Mouse (Mus musculus) adrenal gland, adult 2 months (tissue): ENCODE results near the gene Gm49373. TPM values are rescaled to one million over a fixed set of nuclear protein-coding genes. Genes with fewer than 3 reads are reported as not detected.
A peak's percentile ranks its signal among the peaks of the same experiment; 100 is the strongest.

Experiments
- DNase-seq: peaks from one replicate; pipeline ENCODE4 v3.0.0; 2021
- microRNA-seq, 2 experiments: library from miRNA; unstranded; fragments of <30 nt; microRNA quantifications; one replicate each; pipeline ENCODE4 v1.2.0; 2021
- polyA plus RNA-seq: library from polyadenylated mRNA; depleted of rRNA; stranded (reverse); fragments of >200 nt; gene quantifications from 2 replicates; pipeline ENCODE4 v1.2.3, GENCODE M21; 2012; rRNA removed
- total RNA-seq, 2 experiments: library from RNA; stranded (reverse); gene quantifications; 2 replicates each; pipeline ENCODE4 v1.2.3; 2021

Gm49373 gene
- total and polyA plus RNA-seq, 3 experiments, result 0.19 to 0.43 (median 0.24) TPM

GRCm38 (mm10) chr9:21027774-21028290 lies 45.1 kb downstream of the Gm49373 start:
- DNase-seq, result no peak

- DNase-seq, result no peak
Measured at GRCm38 (mm10) chr9:21026849-21027248, 46.0 kb downstream of the Gm49373 start.

GRCm38 (mm10) chr9:21025258-21025810 lies 47.6 kb downstream of the Gm49373 start:
- no peak for DNase-seq

GRCm38 (mm10) chr9:21022726-21023125 lies 50.2 kb downstream of the Gm49373 start:
- no peak for DNase-seq

GRCm38 (mm10) chr9:21022288-21022687 lies 50.6 kb downstream of the Gm49373 start:
- DNase-seq, result no peak

GRCm38 (mm10) chr9:21021363-21021762 lies 51.5 kb downstream of the Gm49373 start:
- DNase-seq, result no peak

GRCm38 (mm10) chr9:21018600-21018999 lies 54.3 kb downstream of the Gm49373 start:
- no peak for DNase-seq

GRCm38 (mm10) chr9:21017177-21017575 lies 55.7 kb downstream of the Gm49373 start:
- no peak for DNase-seq

GRCm38 (mm10) chr9:21016331-21017176 lies 56.3 kb downstream of the Gm49373 start:
- DNase-seq, result peak; percentile 37

GRCm38 (mm10) chr9:21015571-21016130 lies 57.2 kb downstream of the Gm49373 start, which contains the start of gene Icam1:
Gene Icam1 (plus strand): TSS chr9:21015985.
- DNase-seq, result peak; percentile 76

- DNase-seq, result peak; percentile 73
Measured at GRCm38 (mm10) chr9:21014691-21015570, 58.0 kb downstream of the Gm49373 start.

Small RNAs within 50 kb of the gene (microRNA-seq; reads per million reads assigned to microRNA genes)
- gene Mir1900 (0 reads per million in 2 experiments), gene Mir7082 (0.22 to 1.7 reads per million in 2 experiments)

Other genes starting within 250 kb of the Gm49373 start
- 10 to 100 TPM; 19.4 to 20.1 TPM for gene A230050P20Rik, start 204.5 kb downstream of the Gm49373 start, total RNA-seq
- gene A230050P20Rik, start 204.5 kb downstream of the Gm49373 start, polyA plus RNA-seq, result 140 and 164 TPM in 2 replicates
- gene Angptl6, start 193.4 kb downstream of the Gm49373 start, total RNA-seq, result 1 to 10 TPM; 3.3 TPM
- 4.0 and 6.5 TPM in 2 replicates for gene Angptl6, start 193.4 kb downstream of the Gm49373 start, polyA plus RNA-seq
- gene Ppan, start 184.9 kb downstream of the Gm49373 start, total RNA-seq, result 10 to 100 TPM; 27.6 to 44.4 TPM
- 128 and 140 TPM in 2 replicates for gene Ppan, start 184.9 kb downstream of the Gm49373 start, polyA plus RNA-seq
- gene Eif3g, start 174.5 kb downstream of the Gm49373 start, total RNA-seq, result 100 to 1,000 TPM; 156 to 170 TPM
- gene Eif3g, start 174.5 kb downstream of the Gm49373 start, polyA plus RNA-seq, result 123 and 133 TPM in 2 replicates
- gene Dnmt1, start 113.2 kb downstream of the Gm49373 start, total RNA-seq, result 10 to 100 TPM; 43.0 to 44.0 TPM
- gene Dnmt1, start 113.2 kb downstream of the Gm49373 start, polyA plus RNA-seq, result 29.6 and 29.8 TPM in 2 replicates
- gene S1pr2, start 96.3 kb downstream of the Gm49373 start, total RNA-seq, result 10 to 100 TPM; 20.4 to 26.6 TPM
- gene S1pr2, start 96.3 kb downstream of the Gm49373 start, polyA plus RNA-seq, result 14.8 and 15.7 TPM in 2 replicates
- gene Mrpl4, start 70.4 kb downstream of the Gm49373 start, total RNA-seq, result 100 to 1,000 TPM; 120 to 130 TPM
- gene Mrpl4, start 70.4 kb downstream of the Gm49373 start, polyA plus RNA-seq, result 245 and 270 TPM in 2 replicates
- 10 to 100 TPM; 10.8 to 19.1 TPM for gene Icam1, start 57.1 kb downstream of the Gm49373 start, total RNA-seq
- gene Icam1, start 57.1 kb downstream of the Gm49373 start, polyA plus RNA-seq, result 7.5 and 8.3 TPM in 2 replicates
- 1 to 10 TPM; 1.1 to 5.1 TPM for gene Icam4, start 43.7 kb downstream of the Gm49373 start, total RNA-seq
- gene Icam4, start 43.7 kb downstream of the Gm49373 start, polyA plus RNA-seq, result 1.9 and 2.7 TPM in 2 replicates
- gene Icam5, start 41.0 kb downstream of the Gm49373 start, total RNA-seq, result under 1 TPM; 0.17 to 0.31 TPM
- gene Icam5, start 41.0 kb downstream of the Gm49373 start, polyA plus RNA-seq, result 0.41 and 0.48 TPM in 2 replicates
- gene Zglp1, start 6.0 kb downstream of the Gm49373 start, total RNA-seq, result not detected
- gene Zglp1, start 6.0 kb downstream of the Gm49373 start, polyA plus RNA-seq, result not detected in 2 replicates
- gene Fdx1l, start 518 bp upstream of the Gm49373 start, total RNA-seq, result 10 to 100 TPM; 40.7 to 48.6 TPM
- 59.6 and 86.5 TPM in 2 replicates for gene Fdx1l, start 518 bp upstream of the Gm49373 start, polyA plus RNA-seq
- gene Gm38431, start 18.9 kb upstream of the Gm49373 start, total RNA-seq, result 1 to 10 TPM in 1 of 2 experiments, under 1 TPM in 1; 0.90 to 2.5 TPM
- 68.5 and 74.0 TPM in 2 replicates for gene Gm38431, start 18.9 kb upstream of the Gm49373 start, polyA plus RNA-seq
- 10 to 100 TPM; 50.8 to 53.4 TPM for gene Raver1, start 18.9 kb upstream of the Gm49373 start, total RNA-seq
- 52.8 and 76.4 TPM in 2 replicates for gene Raver1, start 18.9 kb upstream of the Gm49373 start, polyA plus RNA-seq
- gene Tyk2, start 58.1 kb upstream of the Gm49373 start, total RNA-seq, result 10 to 100 TPM; 12.7 to 14.6 TPM
- gene Tyk2, start 58.1 kb upstream of the Gm49373 start, polyA plus RNA-seq, result 23.5 and 25.8 TPM in 2 replicates
- gene Cdc37, start 76.9 kb upstream of the Gm49373 start, total RNA-seq, result 100 to 1,000 TPM; 179 to 202 TPM
- 58.3 and 59.0 TPM in 2 replicates for gene Cdc37, start 76.9 kb upstream of the Gm49373 start, polyA plus RNA-seq
- 10 to 100 TPM in 1 of 2 experiments, 1 to 10 TPM in 1; 8.8 to 17.7 TPM for gene Pde4a, start 92.6 kb upstream of the Gm49373 start, total RNA-seq
- 13.2 and 15.6 TPM in 2 replicates for gene Pde4a, start 92.6 kb upstream of the Gm49373 start, polyA plus RNA-seq
- 10 to 100 TPM; 36.6 to 56.5 TPM for gene Keap1, start 166.3 kb upstream of the Gm49373 start, total RNA-seq
- 132 and 142 TPM in 2 replicates for gene Keap1, start 166.3 kb upstream of the Gm49373 start, polyA plus RNA-seq
- 1 to 10 TPM in 1 of 2 experiments, under 1 TPM in 1; 0.66 to 1.9 TPM for gene S1pr5, start 175.3 kb upstream of the Gm49373 start, total RNA-seq
- 1.2 and 1.4 TPM in 2 replicates for gene S1pr5, start 175.3 kb upstream of the Gm49373 start, polyA plus RNA-seq
- gene Atg4d, start 192.2 kb upstream of the Gm49373 start, total RNA-seq, result 10 to 100 TPM; 25.9 to 47.0 TPM
- 36.2 and 42.9 TPM in 2 replicates for gene Atg4d, start 192.2 kb upstream of the Gm49373 start, polyA plus RNA-seq
- gene Kri1, start 214.9 kb upstream of the Gm49373 start, total RNA-seq, result 10 to 100 TPM; 27.3 to 38.5 TPM
- gene Kri1, start 214.9 kb upstream of the Gm49373 start, polyA plus RNA-seq, result 11.7 and 14.4 TPM in 2 replicates
- 10 to 100 TPM in 1 of 2 experiments, 1 to 10 TPM in 1; 6.0 to 20.3 TPM for gene Cdkn2d, start 218.3 kb upstream of the Gm49373 start, total RNA-seq
- 36.0 and 42.9 TPM in 2 replicates for gene Cdkn2d, start 218.3 kb upstream of the Gm49373 start, polyA plus RNA-seq
- gene Ap1m2, start 239.2 kb upstream of the Gm49373 start, total RNA-seq, result not detected
- not detected in 2 replicates for gene Ap1m2, start 239.2 kb upstream of the Gm49373 start, polyA plus RNA-seq
- 10 to 100 TPM; 30.9 to 56.0 TPM for gene Slc44a2, start 247.6 kb upstream of the Gm49373 start, total RNA-seq
- gene Slc44a2, start 247.6 kb upstream of the Gm49373 start, polyA plus RNA-seq, result 27.1 and 27.2 TPM in 2 replicates